Mouse (Mus musculus) hindbrain, embryonic 13.5 days (tissue): ENCODE measurements around the gene Cpt1a. TPM values are rescaled to one million over a fixed set of nuclear protein-coding genes. Genes with fewer than 3 reads are reported as not detected.

Experiments
- microRNA-seq: library from miRNA; unstranded; fragments of <30 nt; microRNA quantifications from one replicate; pipeline ENCODE4, GENCODE M21; 2016
- polyA plus RNA-seq: library from polyadenylated mRNA; unstranded; fragments of >200 nt; fragmentation: Nextera tagmentation; extraction: Ambion mirVana; gene quantifications from 2 replicates; pipeline ENCODE4 v1.2.1, GENCODE M21; 2015

The Cpt1a gene
- polyA plus RNA-seq, 1 experiment from 2014 or later: 17.2 TPM

Small RNA genes lying within 50 kb of the gene (microRNA-seq; reads per million reads assigned to microRNA genes)
- gene Mir6984: not detected

Other genes starting within 250 kb of the Cpt1a start
- gene Mrpl21, start 39.4 kb upstream of the Cpt1a start, polyA plus RNA-seq: 104 and 107 TPM in 2 replicates
- 10.5 and 12.1 TPM in 2 replicates for gene Ighmbp2, start 39.3 kb upstream of the Cpt1a start, polyA plus RNA-seq
- 0.28 and 0.42 TPM in 2 replicates for gene Tesmin, start 66.5 kb downstream of the Cpt1a start, polyA plus RNA-seq
- gene Gal, start 92.2 kb downstream of the Cpt1a start, polyA plus RNA-seq: 23.3 and 33.2 TPM in 2 replicates